Mouse (Mus musculus) spleen, adult 2 months (tissue): ENCODE data around the gene Rbfox1.

Source experiments
- CTCF ChIP-seq: fragments of 200-500 bp; IDR thresholded peaks from 2 replicates; pipeline ENCODE4 v1.5.1; 2011; ENCODE audit warnings: mild to moderate bottlenecking, inconsistent platforms; ENCODE audit not compliant: insufficient read depth, insufficient read length, insufficient replicate concordance; ENCODE audit errors: extremely low read depth
- POLR2A ChIP-seq: fragments of 200-500 bp; IDR thresholded peaks from 2 replicates; pipeline ENCODE4 v1.6.1; 2011; ENCODE audit warnings: low read depth, low read length, inconsistent platforms

DNA sequence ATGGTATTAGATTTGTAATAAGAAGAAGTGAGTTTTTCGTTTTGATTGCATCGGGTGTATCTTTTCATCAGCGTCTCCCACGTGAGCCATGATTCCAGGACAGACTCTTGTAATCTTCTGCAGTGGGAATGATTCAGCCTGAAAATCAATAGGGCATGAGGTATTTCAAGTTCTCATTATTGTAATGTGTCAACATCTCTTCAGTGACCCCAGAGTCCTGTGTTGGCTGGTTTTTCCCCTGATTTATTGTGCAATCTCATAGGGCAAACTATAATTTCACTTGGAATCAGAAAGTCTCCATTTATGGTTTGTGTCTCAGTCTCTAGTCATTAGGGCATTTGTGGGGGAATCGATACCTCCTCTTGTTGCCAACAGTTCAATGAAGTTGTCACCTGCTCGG, 481.5 kb downstream of the Rbfox1 start:
- TF ChIP-seq CTCF = no peak
- no peak for TF ChIP-seq POLR2A
